Mouse (Mus musculus): ENCODE measurements around the gene Gna11.

Gna11 gene

GRCm38 (mm10) chr10:81565257-81566228 lies 20.6 kb upstream of the Gna11 start:
- DNase-seq (ENCODE audit: low spot score in 2 of 2): no peak

GRCm38 (mm10) chr10:81564734-81565133 lies 19.7 kb upstream of the Gna11 start:
- no peak for DNase-seq (ENCODE audit: low spot score in 2 of 2)

DNA sequence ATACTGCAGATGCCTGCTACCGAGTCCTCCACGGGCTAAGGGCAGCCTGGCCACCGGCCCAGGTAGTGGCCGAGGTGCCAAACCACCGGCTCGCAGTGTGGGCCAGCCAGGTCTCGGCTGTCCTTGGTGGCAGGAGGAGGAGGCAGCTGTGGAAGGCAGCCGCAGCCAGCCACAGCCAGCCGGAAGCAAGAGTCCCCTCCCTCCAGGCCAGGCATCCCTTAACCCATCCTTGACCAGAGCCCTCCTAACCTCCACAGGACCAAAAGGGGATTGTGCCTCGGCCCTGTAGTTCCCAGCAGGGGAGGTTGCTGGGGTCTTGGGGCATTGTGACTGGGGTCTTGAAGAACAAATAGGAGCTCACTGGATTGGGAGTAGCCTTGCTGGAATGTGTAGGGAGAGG lies 19.2 kb upstream of the Gna11 start:
- no peak for DNase-seq (ENCODE audit: low spot score in 2 of 2)

GRCm38 (mm10) chr10:81563481-81563880 lies 18.5 kb upstream of the Gna11 start:
- DNase-seq (ENCODE audit: low spot score in 2 of 2): no peak

GRCm38 (mm10) chr10:81562411-81562810 lies 17.4 kb upstream of the Gna11 start:
- no peak for DNase-seq (ENCODE audit: low spot score in 2 of 2)

GRCm38 (mm10) chr10:81560719-81561459 lies 15.9 kb upstream of the Gna11 start:
- DNase-seq (ENCODE audit: low spot score in 2 of 2): no peak

DNA sequence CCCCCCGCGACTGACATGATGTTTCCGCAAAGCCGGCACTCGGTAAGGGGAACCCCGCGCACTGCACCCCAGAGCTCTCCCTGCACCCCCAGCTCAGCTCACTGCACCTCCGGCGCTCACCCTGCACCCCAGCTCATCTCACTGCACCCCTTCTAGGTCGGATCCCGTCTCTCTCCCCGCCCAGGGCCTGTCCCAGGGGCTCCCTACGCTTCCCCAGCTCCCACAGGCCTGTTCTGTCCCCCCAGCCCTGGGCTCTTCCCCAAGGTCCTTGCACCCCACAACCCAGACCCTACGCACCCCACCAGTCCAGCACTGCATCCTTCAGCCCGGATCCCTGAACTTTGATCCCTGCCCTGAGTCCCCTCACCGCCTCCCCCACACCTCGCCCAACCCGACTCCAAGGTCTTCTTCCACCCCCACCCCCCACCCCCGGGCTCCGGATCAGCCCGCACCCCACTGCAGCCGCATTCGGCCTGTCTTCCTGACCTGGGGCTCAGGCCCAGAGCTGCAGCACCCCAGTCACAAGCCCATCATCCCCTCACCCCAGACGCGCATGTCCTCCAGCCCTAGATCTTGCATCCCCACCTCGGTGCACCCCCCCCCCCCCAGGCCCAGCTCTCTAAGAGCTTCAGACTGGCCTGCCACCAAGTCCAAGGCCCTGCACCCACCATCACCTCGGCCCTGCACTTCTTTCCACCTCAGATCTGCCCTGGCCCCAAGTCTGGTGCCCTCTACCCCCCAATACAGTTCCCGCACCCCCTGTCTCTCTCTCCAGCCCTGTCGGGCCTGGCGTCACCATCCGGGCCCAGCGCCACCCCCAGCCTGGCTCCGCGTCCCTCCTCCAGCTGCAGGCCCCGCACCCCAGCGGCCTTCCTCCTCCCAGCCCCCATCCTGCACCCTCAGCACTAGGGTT lies 14.9 kb upstream of the Gna11 start:
- peak in 1 of 2 experiments; percentile 72 for DNase-seq (ENCODE audit: low spot score in 2 of 2)

DNA sequence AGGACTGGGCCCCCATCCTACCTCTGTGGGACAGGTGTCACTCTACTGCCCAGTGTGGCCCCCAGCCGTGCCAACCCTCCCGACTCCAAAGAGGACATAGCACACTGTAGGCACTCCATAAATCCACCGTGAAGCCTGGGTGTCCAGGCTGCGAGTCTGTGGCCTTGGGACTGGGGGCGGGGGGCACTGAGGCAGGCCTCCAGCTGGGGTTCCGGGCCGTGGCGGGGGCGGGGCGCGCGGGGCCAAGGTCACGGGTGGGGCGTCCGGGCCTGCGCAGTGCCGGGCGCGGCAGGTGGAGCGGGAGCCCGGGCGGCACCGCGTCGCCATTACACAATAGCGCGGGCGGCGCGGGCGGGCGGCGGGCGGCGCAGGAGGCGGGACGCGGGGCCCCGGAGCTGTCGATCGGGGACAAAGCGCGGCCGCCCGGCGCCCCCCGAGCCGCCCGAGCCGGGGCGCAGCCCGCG lies 14.2 kb upstream of the Gna11 start, which contains the start of gene Aes:
Aes (plus strand) TSS at position 326 of the 464 bp plus-strand sequence.
- DNase-seq (ENCODE audit: low spot score in 2 of 2): peak; percentile 69 to 83

- no peak for DNase-seq (ENCODE audit: low spot score in 2 of 2)
These were observed 12.5 kb upstream of the Gna11 start for GRCm38 (mm10) chr10:81557491-81557890.

DNA sequence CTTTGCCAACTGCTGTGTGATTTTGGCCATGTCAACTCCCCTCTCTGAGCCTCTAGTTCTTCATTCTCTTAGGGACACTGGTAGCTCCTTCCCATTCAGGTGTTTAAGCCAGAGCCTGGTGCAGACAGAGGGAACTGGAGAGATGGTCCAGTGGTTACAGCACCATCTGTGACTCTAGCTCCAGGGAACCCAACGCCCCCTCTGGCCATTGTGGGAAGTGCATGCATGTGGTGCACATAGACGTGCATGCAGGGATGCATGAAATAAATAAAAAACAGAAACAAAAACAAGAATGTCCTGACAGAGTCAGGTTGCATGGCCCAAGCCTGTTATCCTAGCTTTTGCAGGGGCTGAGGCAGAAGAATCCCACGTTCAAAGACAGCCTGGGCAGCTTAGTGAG lies 11.3 kb upstream of the Gna11 start:
- no peak for DNase-seq (ENCODE audit: low spot score in 2 of 2)

GRCm38 (mm10) chr10:81553807-81554755 lies 9.1 kb upstream of the Gna11 start:
- DNase-seq (ENCODE audit: low spot score in 2 of 2): no peak

DNA sequence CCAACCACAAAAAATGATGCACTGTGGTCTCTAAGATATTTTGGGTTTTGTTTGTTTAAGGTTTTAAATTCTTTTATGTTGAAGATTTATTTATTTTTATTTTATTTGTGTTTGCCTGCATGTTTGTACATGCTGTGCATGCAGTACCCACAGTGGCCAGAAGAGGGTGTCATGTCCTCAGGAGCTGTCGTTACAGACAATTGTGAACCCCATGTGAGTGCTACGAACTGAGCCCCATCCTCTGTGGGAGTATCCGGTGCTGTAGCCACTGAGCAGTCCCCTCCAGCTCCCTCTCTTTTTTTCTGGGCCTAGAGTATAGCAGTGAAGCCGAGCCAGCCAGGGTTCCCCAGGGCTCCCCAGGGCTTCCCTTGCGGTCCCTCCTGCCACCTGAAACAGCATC lies 8.2 kb upstream of the Gna11 start:
- no peak for DNase-seq (ENCODE audit: low spot score in 2 of 2)

DNA sequence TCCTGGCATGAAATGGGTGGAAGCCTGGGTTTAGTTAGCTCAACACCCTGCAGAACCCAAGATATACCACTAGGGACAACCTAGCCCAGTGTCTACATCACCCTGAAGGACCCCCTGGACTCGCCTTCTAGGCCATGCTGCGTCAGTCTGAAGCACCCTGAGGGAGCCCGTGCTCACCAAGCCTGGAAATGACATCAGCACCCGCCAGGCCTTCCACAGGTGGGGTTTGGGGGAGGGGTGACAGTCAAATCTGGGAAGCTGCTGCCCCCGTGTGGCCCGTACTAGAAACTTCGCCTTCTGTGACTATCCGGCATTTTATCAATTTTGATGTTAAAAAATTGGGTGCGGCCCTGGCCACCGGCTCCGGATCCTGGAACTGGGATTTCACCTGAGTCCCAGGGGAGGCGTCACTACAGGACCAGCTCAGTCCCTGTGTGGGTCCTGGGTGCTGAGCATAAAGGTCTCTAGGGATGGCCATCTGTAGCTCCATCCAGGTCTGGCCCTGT lies 6.7 kb upstream of the Gna11 start:
- DNase-seq (ENCODE audit: low spot score in 2 of 2): peak; percentile 65 to 82

DNA sequence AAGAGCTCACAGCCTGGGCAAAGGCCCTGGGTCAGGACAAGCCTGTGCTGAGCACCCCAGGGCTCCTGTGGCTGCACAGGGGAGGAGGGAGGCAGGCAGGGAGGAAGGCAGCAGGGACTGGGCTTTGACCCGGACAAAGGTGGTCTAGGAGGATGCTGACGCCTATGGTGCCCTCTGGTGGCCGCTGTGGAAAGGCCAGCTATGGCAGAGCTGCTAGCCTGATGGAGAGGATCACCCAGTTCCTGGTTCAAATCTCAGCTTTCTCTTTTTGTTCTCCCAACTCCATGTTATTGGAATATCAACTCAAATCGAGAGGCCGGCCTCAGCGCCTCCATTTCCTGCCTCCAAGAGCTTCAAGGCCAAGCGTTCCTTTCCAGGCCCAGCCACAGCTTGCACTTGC lies 5.3 kb upstream of the Gna11 start:
- peak in 1 of 2 experiments; percentile 54 for DNase-seq (ENCODE audit: low spot score in 2 of 2)

- no peak for DNase-seq (ENCODE audit: low spot score in 2 of 2)
These were observed 4.0 kb upstream of the Gna11 start for GRCm38 (mm10) chr10:81548944-81549343.

DNA sequence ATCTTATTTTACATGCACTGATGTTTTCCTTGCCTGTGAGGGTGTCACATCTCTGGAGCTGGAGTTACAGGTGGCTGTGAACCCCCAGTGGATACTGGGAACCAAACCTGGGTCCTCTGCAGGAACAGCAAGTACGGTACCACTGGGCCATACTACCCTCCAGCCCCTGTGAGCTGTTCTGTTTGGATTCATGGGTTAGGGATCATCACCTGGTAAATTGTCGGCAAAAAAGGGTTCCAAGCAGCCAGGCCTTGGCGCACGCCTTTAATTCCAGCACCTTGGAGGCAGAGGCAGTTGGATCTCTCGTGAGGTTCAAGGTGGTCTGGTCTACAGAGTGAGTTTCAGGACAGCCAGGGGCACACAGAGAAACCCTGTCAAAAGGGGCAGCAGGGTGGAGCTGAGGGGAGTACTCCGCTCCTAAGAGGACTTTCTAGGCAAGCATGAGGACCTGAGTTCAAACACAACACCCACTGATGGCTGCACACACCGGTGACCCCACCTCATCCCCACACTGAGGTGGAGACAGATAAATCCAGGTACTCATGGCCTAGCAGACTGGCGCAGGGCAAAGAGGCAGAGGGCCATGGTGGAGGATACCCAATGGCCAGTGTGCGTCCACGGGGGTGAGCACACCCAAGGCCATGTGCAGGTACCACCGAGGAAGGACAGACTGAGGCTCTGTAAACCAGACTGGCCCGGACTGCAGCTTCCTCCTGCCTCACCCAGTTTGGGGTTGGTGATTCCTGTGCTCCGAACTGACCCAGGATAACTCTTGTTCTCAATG lies 2.0 kb upstream of the Gna11 start:
- no peak for DNase-seq (ENCODE audit: low spot score in 2 of 2)

GRCm38 (mm10) chr10:81546332-81546731 lies 1.3 kb upstream of the Gna11 start:
- DNase-seq (ENCODE audit: low spot score in 2 of 2): no peak

DNA sequence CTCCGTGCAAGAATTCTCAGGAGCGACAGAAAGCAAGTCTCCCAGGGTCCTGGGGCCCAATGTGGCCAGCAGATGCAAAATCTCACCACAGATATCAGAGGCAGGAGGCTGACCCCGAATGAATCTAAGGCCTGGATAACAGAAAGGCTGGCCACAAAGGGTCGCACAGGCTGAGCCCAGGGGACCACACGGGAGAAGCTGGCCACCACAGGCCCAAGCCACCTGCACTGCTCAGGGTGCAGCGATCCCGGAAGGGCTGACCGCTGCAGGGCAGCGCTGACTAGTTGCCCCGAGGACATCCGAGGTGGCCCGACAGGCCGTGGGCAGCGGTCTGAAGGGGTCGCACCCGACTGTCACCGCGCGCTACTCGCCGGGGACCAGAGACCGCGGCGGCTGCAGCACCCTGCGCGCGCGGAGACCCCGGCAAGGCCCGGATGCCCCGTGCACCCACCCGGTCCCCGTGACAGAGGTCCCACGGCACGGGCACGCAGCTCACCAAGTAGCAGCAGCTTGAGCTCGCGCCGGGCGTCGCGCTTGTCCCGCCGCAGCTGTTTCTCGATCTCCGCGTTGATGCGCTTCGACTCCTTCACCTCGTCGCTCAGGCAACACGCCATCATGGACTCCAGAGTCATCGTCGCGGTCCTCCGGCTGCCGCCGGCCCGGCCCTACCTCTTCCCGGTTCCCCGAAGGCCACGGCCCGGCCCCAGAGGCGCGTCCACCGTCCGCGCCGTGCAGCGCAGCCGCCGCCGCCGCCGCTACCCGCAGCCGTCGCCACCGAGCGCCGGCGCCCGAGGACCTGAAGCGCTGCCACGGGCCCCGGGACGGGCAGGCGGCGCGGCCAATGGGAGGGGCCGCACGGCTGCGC lies 462 bp downstream of the Gna11 start:
- no peak for DNase-seq (ENCODE audit: low spot score in 2 of 2)

Measured in urinary bladder, postnatal 36 days (tissue).